Mouse (Mus musculus): ENCODE measurements around the gene Dock8. TPM values are rescaled to one million over a fixed set of nuclear protein-coding genes. Genes with fewer than 3 reads are reported as not detected.

The Dock8 gene
- polyA plus RNA-seq, 1 experiment from 2014 or later: 0.15 TPM

DNA sequence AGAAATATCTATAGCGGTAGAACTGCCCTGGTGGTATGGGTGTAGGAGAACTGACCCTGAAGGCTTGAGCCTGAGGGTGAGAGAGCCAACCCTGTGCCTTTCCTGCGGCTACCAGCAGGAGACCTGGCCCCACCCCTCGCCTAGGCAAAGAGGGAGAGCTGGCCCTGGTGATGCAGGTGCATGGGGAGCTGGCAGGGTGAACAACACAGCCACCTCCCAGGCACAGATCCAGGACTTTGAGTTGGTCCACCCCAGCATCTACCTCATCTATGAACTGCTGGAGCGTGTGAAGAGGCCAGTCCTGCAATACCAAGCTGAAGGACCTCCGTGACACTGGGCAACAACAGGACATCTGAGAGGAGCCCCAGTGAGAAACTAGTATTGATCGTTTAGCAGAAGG is 5.8 kb upstream of the Dock8 start:
- ATAC-seq: no peak
- Histone ChIP-seq H3K36me3 (ENCODE audit: control insufficient read depth, insufficient read depth, low read length) (no peaks in the 10 kb centered on the region), H3K27me3 (ENCODE audit: control insufficient read depth, insufficient read depth, low read depth, low read length) (peaks cover 14% of the 10 kb centered on the region), H3K27ac (ENCODE audit: low read length) (no peak overlapping the region), H3K4me2 (ENCODE audit: low read length) (no peak overlapping the region), H3K9me3 (replicated peaks; ENCODE audit: control insufficient read depth, low read length, poor library complexity, severe bottlenecking) (no peaks in the 10 kb centered on the region), H3K4me1 (ENCODE audit: control insufficient read depth, insufficient read depth, low read length) (no peaks in the 10 kb centered on the region), H3K9ac (ENCODE audit: low read depth, low read length) (no peak overlapping the region), H3K4me3 (ENCODE audit: low read depth, low read length) (no peak overlapping the region)
- WGBS: 63% methylated on average over 6 of the region's 6 CpGs

DNA sequence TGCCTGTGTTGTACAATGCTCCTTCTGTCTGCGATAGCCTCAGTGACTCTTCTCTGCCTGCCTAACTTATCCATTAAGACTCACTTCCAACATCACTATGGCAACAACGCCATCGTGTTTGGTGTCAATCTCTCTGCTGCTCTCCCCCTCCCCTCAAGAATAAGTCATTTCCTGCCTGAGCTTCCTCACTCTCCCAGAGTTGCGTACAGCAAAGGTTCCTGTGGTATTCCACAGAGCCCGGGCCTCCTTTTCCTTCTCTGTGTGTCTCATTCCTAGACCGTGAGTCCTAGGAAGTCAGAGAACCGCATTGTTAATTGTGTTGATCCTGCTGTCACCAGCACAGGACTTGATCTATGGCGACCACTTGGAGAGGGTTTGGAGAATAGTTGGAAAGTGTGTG is 4.4 kb upstream of the Dock8 start:
- H3K27ac ChIP-seq (ENCODE audit: low read length): no peak overlapping the region
- no peak overlapping the region for H3K4me2 ChIP-seq (ENCODE audit: low read length)
- no peaks in the 10 kb centered on the region; the same call in 1 of the 2 replicates for H3K4me1 ChIP-seq (ENCODE audit: control insufficient read depth, insufficient read depth, low read length)
- no peak overlapping the region for H3K4me3 ChIP-seq (ENCODE audit: low read depth, low read length)
- no peak for ATAC-seq
- no peaks in the 10 kb centered on the region for H3K9me3 ChIP-seq (replicated peaks; ENCODE audit: control insufficient read depth, low read length, poor library complexity, severe bottlenecking)
- no peaks in the 10 kb centered on the region for H3K36me3 ChIP-seq (ENCODE audit: control insufficient read depth, insufficient read depth, low read length)
- 57% methylated on average over 8 of the region's 8 CpGs for WGBS
- H3K27me3 ChIP-seq (ENCODE audit: control insufficient read depth, insufficient read depth, low read depth, low read length): peaks cover 26% of the 10 kb centered on the region
- no peak overlapping the region for H3K9ac ChIP-seq (ENCODE audit: low read depth, low read length)

DNA sequence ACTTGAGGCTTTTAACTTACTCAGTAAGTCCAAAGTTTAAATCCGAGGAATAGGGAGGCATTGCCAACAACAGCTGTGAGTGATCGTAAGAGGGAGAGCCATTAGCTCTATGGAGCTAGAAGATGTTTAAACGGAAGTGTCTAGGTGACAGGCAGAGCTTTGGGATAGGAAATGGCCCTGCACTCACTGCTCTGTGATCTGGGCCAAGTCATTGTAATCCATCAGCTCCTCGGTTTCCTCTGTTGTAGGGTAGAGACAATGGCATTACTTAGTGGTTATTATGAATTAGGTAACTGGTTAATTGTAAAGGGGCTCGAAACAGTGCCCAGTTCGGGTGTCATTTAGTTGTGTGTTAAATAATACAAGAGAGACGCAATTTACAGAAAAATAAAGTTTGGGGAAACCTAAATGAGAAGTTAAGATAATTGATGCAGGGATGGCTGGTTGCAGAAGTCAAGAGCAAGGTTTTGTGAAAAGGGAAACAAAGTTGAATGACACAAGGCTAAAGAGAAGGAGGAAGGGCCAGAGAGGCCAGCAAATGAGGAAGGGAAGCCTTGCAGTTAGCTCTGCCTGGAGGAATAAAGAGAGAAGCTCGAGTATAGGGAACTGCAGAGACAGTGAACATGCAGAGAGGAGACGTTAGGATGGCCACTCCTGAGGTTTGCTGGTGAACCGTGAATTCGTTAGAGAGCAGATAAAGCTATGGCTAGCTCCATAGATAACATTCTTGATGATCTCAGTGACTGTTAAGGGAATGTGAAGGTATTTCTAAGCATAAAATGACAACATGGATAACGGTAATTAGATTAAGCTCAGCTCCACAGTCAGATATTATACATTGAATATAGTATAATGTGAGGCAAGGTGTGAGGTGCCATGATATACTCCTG is 2.3 kb upstream of the Dock8 start:
- no peaks in the 10 kb centered on the region for H3K36me3 ChIP-seq (ENCODE audit: control insufficient read depth, insufficient read depth, low read length)
- WGBS: 74% methylated on average over 12 of the region's 12 CpGs
- H3K27me3 ChIP-seq (ENCODE audit: control insufficient read depth, insufficient read depth, low read depth, low read length): peaks cover 46% of the 10 kb centered on the region
- no peak overlapping the region for H3K9ac ChIP-seq (ENCODE audit: low read depth, low read length)
- H3K4me1 ChIP-seq (ENCODE audit: control insufficient read depth, insufficient read depth, low read length): no peaks in the 10 kb centered on the region; the same call in 1 of the 2 replicates
- ATAC-seq: no peak
- no peak overlapping the region for H3K4me2 ChIP-seq (ENCODE audit: low read length)
- no peak overlapping the region for H3K4me3 ChIP-seq (ENCODE audit: low read depth, low read length)
- H3K9me3 ChIP-seq (replicated peaks; ENCODE audit: control insufficient read depth, low read length, poor library complexity, severe bottlenecking): no peaks in the 10 kb centered on the region
- no peak overlapping the region for H3K27ac ChIP-seq (ENCODE audit: low read length)

DNA sequence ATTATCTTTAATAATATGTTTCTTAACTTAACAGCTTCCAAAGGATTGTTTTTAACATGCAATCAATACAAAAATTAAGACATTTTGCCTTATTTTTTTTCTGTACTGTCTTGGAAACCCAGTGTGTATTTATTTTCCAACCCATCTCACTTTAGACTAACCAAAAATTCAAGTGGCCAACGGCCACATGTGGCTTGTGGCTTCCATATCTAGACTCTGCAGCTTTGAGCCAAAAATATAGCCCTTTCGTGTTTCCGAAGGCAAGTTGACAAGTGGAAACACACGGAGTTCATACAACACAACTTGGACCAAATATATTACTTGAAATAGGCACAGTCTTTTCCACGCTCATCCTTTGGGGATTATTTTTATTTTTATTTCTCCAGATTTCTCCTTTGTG is 773 bp upstream of the Dock8 start:
- Histone ChIP-seq H3K9ac (ENCODE audit: low read depth, low read length) (no peak overlapping the region), H3K4me2 (ENCODE audit: low read length) (no peak overlapping the region), H3K4me3 (ENCODE audit: low read depth, low read length) (no peak overlapping the region), H3K27me3 (ENCODE audit: control insufficient read depth, insufficient read depth, low read depth, low read length) (peaks cover 54% of the 10 kb centered on the region), H3K36me3 (ENCODE audit: control insufficient read depth, insufficient read depth, low read length) (no peaks in the 10 kb centered on the region), H3K9me3 (replicated peaks; ENCODE audit: control insufficient read depth, low read length, poor library complexity, severe bottlenecking) (no peaks in the 10 kb centered on the region), H3K4me1 (ENCODE audit: control insufficient read depth, insufficient read depth, low read length) (no peaks in the 10 kb centered on the region; the same call in 1 of the 2 replicates), H3K27ac (ENCODE audit: low read length) (no peak overlapping the region)
- 78% methylated on average over 5 of the region's 5 CpGs for WGBS
- no peak for ATAC-seq

DNA sequence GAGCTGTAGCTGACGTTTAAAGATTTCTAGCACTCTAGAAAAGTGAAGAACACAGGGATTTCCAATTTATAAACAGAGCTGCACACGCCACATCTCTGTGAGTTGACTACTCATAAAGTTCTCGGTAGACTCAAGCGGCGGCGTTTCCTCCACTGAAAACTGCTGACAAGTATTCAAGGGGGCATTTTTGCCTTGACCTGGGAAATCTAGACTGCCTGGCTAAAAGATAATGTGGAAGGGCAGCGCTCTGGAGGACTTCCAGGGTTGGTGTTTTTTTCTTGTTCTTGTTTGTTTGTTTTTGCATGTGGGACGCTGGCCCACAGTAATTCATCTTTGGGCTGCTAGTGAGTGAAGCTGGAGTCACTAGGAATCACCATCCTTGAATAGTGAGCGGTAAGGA is 819 bp downstream of the Dock8 start:
- Histone ChIP-seq H3K9me3 (replicated peaks; ENCODE audit: control insufficient read depth, low read length, poor library complexity, severe bottlenecking) (no peaks in the 10 kb centered on the region), H3K4me2 (ENCODE audit: low read length) (peak overlapping the region; percentile 92), H3K36me3 (ENCODE audit: control insufficient read depth, insufficient read depth, low read length) (no peaks in the 10 kb centered on the region), H3K4me3 (ENCODE audit: low read depth, low read length) (peak overlapping the region; percentile 64; the same call in 1 of the 2 replicates), H3K9ac (ENCODE audit: low read depth, low read length) (no peak overlapping the region), H3K27ac (ENCODE audit: low read length) (no peak overlapping the region), H3K27me3 (ENCODE audit: control insufficient read depth, insufficient read depth, low read depth, low read length) (peaks cover 54% of the 10 kb centered on the region), H3K4me1 (ENCODE audit: control insufficient read depth, insufficient read depth, low read length) (no peaks in the 10 kb centered on the region; the same call in 1 of the 2 replicates)
- WGBS: 37% methylated on average over 9 of the region's 9 CpGs
- ATAC-seq: no peak

DNA sequence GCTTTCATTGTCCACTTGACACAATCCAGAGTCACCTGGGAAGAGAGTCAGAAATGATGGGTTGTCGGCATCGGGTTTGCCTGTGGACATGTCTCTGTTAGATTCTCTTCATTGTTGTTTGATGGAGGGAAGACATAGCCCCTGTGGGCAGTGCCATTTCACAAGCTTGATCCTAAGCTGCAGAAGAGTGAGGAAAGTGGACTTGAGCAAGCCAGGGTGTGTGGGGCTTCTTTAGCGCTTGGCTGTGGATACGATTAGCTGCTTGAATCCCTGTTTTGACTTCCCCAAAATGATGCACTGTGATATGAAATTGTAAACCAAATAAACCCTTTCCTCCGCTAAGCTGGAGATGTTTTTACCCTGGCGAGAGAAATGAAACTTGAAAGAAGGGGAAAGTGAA is 2.7 kb downstream of the Dock8 start:
- Histone ChIP-seq H3K27me3 (ENCODE audit: control insufficient read depth, insufficient read depth, low read depth, low read length) (peaks cover 45% of the 10 kb centered on the region), H3K4me1 (ENCODE audit: control insufficient read depth, insufficient read depth, low read length) (no peaks in the 10 kb centered on the region; the same call in 1 of the 2 replicates), H3K4me2 (ENCODE audit: low read length) (no peak overlapping the region), H3K27ac (ENCODE audit: low read length) (no peak overlapping the region), H3K9ac (ENCODE audit: low read depth, low read length) (no peak overlapping the region), H3K36me3 (ENCODE audit: control insufficient read depth, insufficient read depth, low read length) (no peaks in the 10 kb centered on the region), H3K9me3 (replicated peaks; ENCODE audit: control insufficient read depth, low read length, poor library complexity, severe bottlenecking) (no peaks in the 10 kb centered on the region), H3K4me3 (ENCODE audit: low read depth, low read length) (no peak overlapping the region)
- WGBS: 94% methylated on average over 6 of the region's 6 CpGs
- no peak for ATAC-seq

DNA sequence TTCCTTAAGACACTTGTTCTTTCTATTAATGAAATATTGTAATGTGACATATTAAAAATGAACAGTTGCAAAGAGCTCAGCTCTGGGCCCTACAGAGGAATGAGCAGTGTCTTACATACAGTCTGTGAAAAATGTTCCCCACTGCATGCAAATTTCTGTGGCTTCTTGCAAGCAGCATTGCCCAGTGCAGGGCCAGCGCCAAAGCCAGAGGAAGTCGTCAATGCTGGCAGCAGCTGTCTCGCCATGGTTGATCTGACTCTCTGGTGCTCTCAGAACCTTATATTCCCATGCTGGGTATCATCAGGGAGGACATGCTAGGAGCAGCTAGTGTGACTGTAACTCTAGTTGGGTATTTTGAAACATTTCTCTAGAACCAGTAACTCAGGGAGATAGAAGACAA is 3.5 kb downstream of the Dock8 start:
- H3K4me3 ChIP-seq (ENCODE audit: low read depth, low read length): no peak overlapping the region
- no peak overlapping the region for H3K4me2 ChIP-seq (ENCODE audit: low read length)
- H3K36me3 ChIP-seq (ENCODE audit: control insufficient read depth, insufficient read depth, low read length): no peaks in the 10 kb centered on the region
- peaks cover 44% of the 10 kb centered on the region for H3K27me3 ChIP-seq (ENCODE audit: control insufficient read depth, insufficient read depth, low read depth, low read length)
- no peaks in the 10 kb centered on the region for H3K9me3 ChIP-seq (replicated peaks; ENCODE audit: control insufficient read depth, low read length, poor library complexity, severe bottlenecking)
- no peak for ATAC-seq
- H3K27ac ChIP-seq (ENCODE audit: low read length): no peak overlapping the region
- H3K4me1 ChIP-seq (ENCODE audit: control insufficient read depth, insufficient read depth, low read length): no peaks in the 10 kb centered on the region; the same call in 1 of the 2 replicates
- H3K9ac ChIP-seq (ENCODE audit: low read depth, low read length): no peak overlapping the region
- 62% methylated on average over 3 of the region's 3 CpGs for WGBS

DNA sequence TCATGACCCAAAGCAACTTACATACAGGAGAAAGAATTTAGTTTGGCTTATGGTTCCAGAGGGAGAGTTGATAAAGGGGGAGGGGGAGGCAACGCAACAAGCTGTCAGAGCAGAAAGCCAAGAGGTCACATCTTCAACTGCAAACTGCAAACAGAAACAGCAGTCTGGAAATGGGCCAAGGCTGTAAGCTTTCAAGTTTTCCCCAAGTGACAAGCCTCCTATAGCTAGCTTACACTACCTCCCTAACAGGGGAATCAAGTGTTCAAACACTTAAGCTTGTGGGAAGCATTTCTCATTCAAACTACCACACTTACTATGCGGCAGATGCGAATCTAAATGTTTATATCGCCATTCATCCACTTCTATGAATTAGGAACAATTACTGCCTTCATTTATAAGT is 4.5 kb downstream of the Dock8 start:
- H3K36me3 ChIP-seq (ENCODE audit: control insufficient read depth, insufficient read depth, low read length): no peaks in the 10 kb centered on the region
- no peak overlapping the region for H3K27ac ChIP-seq (ENCODE audit: low read length)
- ATAC-seq: no peak
- H3K27me3 ChIP-seq (ENCODE audit: control insufficient read depth, insufficient read depth, low read depth, low read length): peaks cover 37% of the 10 kb centered on the region
- H3K4me3 ChIP-seq (ENCODE audit: low read depth, low read length): no peak overlapping the region
- no peaks in the 10 kb centered on the region for H3K9me3 ChIP-seq (replicated peaks; ENCODE audit: control insufficient read depth, low read length, poor library complexity, severe bottlenecking)
- H3K4me1 ChIP-seq (ENCODE audit: control insufficient read depth, insufficient read depth, low read length): no peaks in the 10 kb centered on the region; the same call in 1 of the 2 replicates
- WGBS: 59% methylated on average over 4 of the region's 4 CpGs
- H3K4me2 ChIP-seq (ENCODE audit: low read length): no peak overlapping the region
- no peak overlapping the region for H3K9ac ChIP-seq (ENCODE audit: low read depth, low read length)

DNA sequence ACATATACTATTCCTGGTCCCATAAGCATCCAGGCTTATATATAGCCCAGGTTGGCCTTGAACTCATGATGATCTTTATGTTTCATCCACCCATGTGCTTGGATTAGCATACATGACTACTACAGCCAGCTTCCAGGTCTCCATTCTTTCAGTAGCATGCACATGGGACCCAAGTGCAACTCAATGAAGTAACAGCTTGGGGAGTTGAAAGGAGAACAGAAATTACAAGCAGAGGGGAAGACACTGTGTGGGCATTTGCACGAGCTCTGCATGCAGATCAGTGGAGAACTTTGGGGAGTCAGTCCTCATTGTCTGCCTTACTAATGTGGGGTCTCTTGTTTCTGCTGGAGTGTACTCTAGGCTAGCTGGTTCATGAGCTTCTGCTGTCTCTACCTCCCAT is 7.4 kb downstream of the Dock8 start:
- no peak overlapping the region for H3K27ac ChIP-seq (ENCODE audit: low read length)
- 76% methylated on average over 1 of the region's 1 CpGs for WGBS
- H3K4me2 ChIP-seq (ENCODE audit: low read length): no peak overlapping the region
- H3K4me1 ChIP-seq (ENCODE audit: control insufficient read depth, insufficient read depth, low read length): no peaks in the 10 kb centered on the region
- no peak overlapping the region for H3K4me3 ChIP-seq (ENCODE audit: low read depth, low read length)
- ATAC-seq: no peak
- H3K9ac ChIP-seq (ENCODE audit: low read depth, low read length): no peak overlapping the region
- peaks cover 11% of the 10 kb centered on the region for H3K27me3 ChIP-seq (ENCODE audit: control insufficient read depth, insufficient read depth, low read depth, low read length)
- H3K36me3 ChIP-seq (ENCODE audit: control insufficient read depth, insufficient read depth, low read length): no peaks in the 10 kb centered on the region
- H3K9me3 ChIP-seq (replicated peaks; ENCODE audit: control insufficient read depth, low read length, poor library complexity, severe bottlenecking): no peaks in the 10 kb centered on the region

Data from midbrain, embryonic 16.5 days (tissue).